Mouse (Mus musculus) spleen, adult 2 months (tissue): ENCODE data around the gene Dcaf5.

ENCODE experiments used
- CTCF ChIP-seq: fragments of 200-500 bp; IDR thresholded peaks from 2 replicates; pipeline ENCODE4 v1.5.1; 2011; ENCODE audit warnings: mild to moderate bottlenecking, inconsistent platforms; ENCODE audit not compliant: insufficient read depth, insufficient read length, insufficient replicate concordance; ENCODE audit errors: extremely low read depth
- POLR2A ChIP-seq: fragments of 200-500 bp; IDR thresholded peaks from 2 replicates; pipeline ENCODE4 v1.6.1; 2011; ENCODE audit warnings: low read depth, low read length, inconsistent platforms

- TF ChIP-seq CTCF = no peak
- TF ChIP-seq POLR2A = no peak
These were observed 124.3 kb downstream of the Dcaf5 start for GRCm38 (mm10) chr12:80311959-80312669.
